In the genomic region with DNA sequence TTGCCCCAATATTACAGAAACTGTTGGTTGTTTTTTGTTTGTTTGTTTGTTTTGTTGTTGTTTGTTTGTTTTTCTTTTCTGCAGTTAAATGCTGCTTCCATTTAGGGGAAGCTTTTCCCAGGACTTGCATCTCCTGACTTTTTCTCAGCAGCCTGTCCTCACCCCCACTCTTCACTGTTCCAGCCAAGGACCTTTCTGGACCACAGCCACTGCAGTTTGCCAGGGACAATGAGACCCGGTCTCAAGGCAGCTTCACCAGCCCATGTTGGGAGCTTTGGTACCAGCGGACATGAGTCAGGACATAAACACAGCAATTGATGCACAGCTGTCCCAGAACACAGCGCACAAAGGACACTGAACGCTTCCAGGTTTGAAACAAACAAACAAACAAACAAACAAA, we compare ENCODE assay signal across 29 mouse cellular contexts. TPM values are rescaled to one million over a fixed set of nuclear protein-coding genes. Genes with fewer than 3 reads are reported as not detected.
DNase-seq lines count a peak whose midpoint lies in the region; ATAC-seq and TF ChIP-seq lines count a peak whose summit lies in the region.
"Had no signal": no experiment of that assay in that cellular context is flagged by ENCODE, and none has a peak within 500 bp of the region (broad histone marks: within the 10 kb centered on the region; RNA-seq: fewer than 3 reads in every experiment).

No protein-coding gene starts in this region.

- TF ChIP-seq CTCF in hindbrain, postnatal 0 days (IDR thresholded peaks at IDR 0.05; ENCODE audit: low read depth): no peak
- TF ChIP-seq CTCF in bone marrow macrophage, adult 2 months (IDR thresholded peaks at IDR 0.05; ENCODE audit: low read depth, low read length): no peak

- DNase-seq in cerebellum, postnatal 10 days: peak; percentile 72 to 78
- no peak for DNase-seq in cerebellum, postnatal 25 days
- peak; percentile 47 for DNase-seq in hindbrain, postnatal 0 days (ENCODE audit: low spot score)
- DNase-seq in hindbrain, embryonic 14.5 days (ENCODE audit: low spot score): no peak
- DNase-seq: adrenal gland, adult 8-10 months; adrenal gland, postnatal 14 days; adrenal gland, postnatal 36 days; B cell, adult 2 months; cerebellum, adult 11 months; cerebellum, adult 18-20 months; cerebellum, adult 9-10 months; cerebellum, postnatal 36 days had no signal

- WGBS in hindbrain, postnatal 0 days: 57% methylated on average over 4 of the region's 4 CpGs
- WGBS in hindbrain, embryonic 14.5 days: 77% methylated on average over 4 of the region's 4 CpGs
- 79% methylated on average over 4 of the region's 4 CpGs for WGBS in neural tube, embryonic 15.5 days

- ATAC-seq in hindbrain, postnatal 0 days: no peak
- ATAC-seq in hindbrain, embryonic 14.5 days (ENCODE audit: low FRiP score): no peak
- ATAC-seq in neural tube, embryonic 15.5 days (ENCODE audit: low FRiP score): no peak
- ATAC-seq: activated CD4-positive, CD25-positive, alpha-beta regulatory T cell, adult 4 months; CD4-positive, CD25-positive, alpha-beta regulatory T cell, adult 4 months; forebrain, embryonic 14.5 days; forebrain, embryonic 16.5 days; Patski had no signal

- H3K4me2 ChIP-seq in hindbrain, postnatal 0 days (ENCODE audit: low read depth, low read length): no peak overlapping the region
- H3K4me2 ChIP-seq in hindbrain, embryonic 14.5 days (replicated peaks): no peak overlapping the region
- H3K4me2 ChIP-seq in neural tube, embryonic 15.5 days: no peak overlapping the region
- H3K4me2 ChIP-seq: embryonic facial prominence, embryonic 13.5 days; embryonic facial prominence, embryonic 15.5 days; forebrain, embryonic 12.5 days had no signal

- no peak for TF ChIP-seq POLR2A in bone marrow macrophage, adult 2 months (IDR thresholded peaks at IDR 0.05; ENCODE audit: borderline replicate concordance, low read depth, low read length)

- H3K27me3 ChIP-seq in hindbrain, postnatal 0 days (ENCODE audit: insufficient read depth, low read length): no peaks in the 10 kb centered on the region
- H3K27me3 ChIP-seq in hindbrain, embryonic 14.5 days (ENCODE audit: control insufficient read depth, insufficient read depth, low read length): no peaks in the 10 kb centered on the region
- no peaks in the 10 kb centered on the region for H3K27me3 ChIP-seq in neural tube, embryonic 15.5 days (replicated peaks)

- H3K9me3 ChIP-seq in hindbrain, postnatal 0 days (ENCODE audit: low read length): no peaks in the 10 kb centered on the region
- no peaks in the 10 kb centered on the region for H3K9me3 ChIP-seq in hindbrain, embryonic 14.5 days (ENCODE audit: control insufficient read depth, low read length)
- H3K9me3 ChIP-seq in neural tube, embryonic 15.5 days (replicated peaks): no peaks in the 10 kb centered on the region
- H3K9me3 ChIP-seq: embryonic facial prominence, embryonic 13.5 days; embryonic facial prominence, embryonic 15.5 days; forebrain, embryonic 10.5 days; forebrain, embryonic 12.5 days; G1E had no signal

- no peaks in the 10 kb centered on the region for H3K36me3 ChIP-seq in hindbrain, postnatal 0 days (ENCODE audit: insufficient read depth, low read length)
- H3K36me3 ChIP-seq in hindbrain, embryonic 14.5 days (replicated peaks; ENCODE audit: control insufficient read depth, insufficient read depth): no peaks in the 10 kb centered on the region
- H3K36me3 ChIP-seq in neural tube, embryonic 15.5 days: no peaks in the 10 kb centered on the region
- H3K36me3 ChIP-seq: embryonic facial prominence, embryonic 13.5 days; embryonic facial prominence, embryonic 15.5 days; forebrain, embryonic 10.5 days; forebrain, embryonic 12.5 days; G1E had no signal

- no peak overlapping the region for H3K9ac ChIP-seq in hindbrain, postnatal 0 days (replicated peaks; ENCODE audit: low read length)
- no peak overlapping the region for H3K9ac ChIP-seq in hindbrain, embryonic 14.5 days
- no peak overlapping the region for H3K9ac ChIP-seq in neural tube, embryonic 15.5 days (replicated peaks)
- H3K9ac ChIP-seq: embryonic facial prominence, embryonic 13.5 days; embryonic facial prominence, embryonic 15.5 days; forebrain, embryonic 12.5 days had no signal

- no peak overlapping the region for H3K27ac ChIP-seq in hindbrain, postnatal 0 days
- no peak overlapping the region for H3K27ac ChIP-seq in hindbrain, embryonic 14.5 days
- H3K27ac ChIP-seq in bone marrow macrophage, adult 2 months (ENCODE audit: insufficient read depth, low read depth, low read length): 0 out of 2 replicates have a peak overlapping the region, but pooled peaks have one; percentile 1
- no peak overlapping the region for H3K27ac ChIP-seq in neural tube, embryonic 15.5 days (replicated peaks)
- H3K27ac ChIP-seq: embryonic facial prominence, embryonic 13.5 days; embryonic facial prominence, embryonic 15.5 days; forebrain, embryonic 12.5 days had no signal

- peaks cover 10% of the 10 kb centered on the region; the same call in 1 of the 2 replicates for H3K4me1 ChIP-seq in hindbrain, postnatal 0 days (ENCODE audit: insufficient read depth, low read length)
- H3K4me1 ChIP-seq in hindbrain, embryonic 14.5 days (replicated peaks; ENCODE audit: control insufficient read depth, insufficient read depth, low read length): peaks cover 6% of the 10 kb centered on the region; the same call in 1 of the 2 replicates
- H3K4me1 ChIP-seq in bone marrow macrophage, adult 2 months (ENCODE audit: control insufficient read depth, insufficient read depth, low read length): peaks cover 17% of the 10 kb centered on the region
- peaks cover 14% of the 10 kb centered on the region for H3K4me1 ChIP-seq in neural tube, embryonic 15.5 days
- H3K4me1 ChIP-seq: embryonic facial prominence, embryonic 13.5 days; embryonic facial prominence, embryonic 15.5 days had no signal

- H3K4me3 ChIP-seq in hindbrain, postnatal 0 days (ENCODE audit: low read length): no peak overlapping the region
- no peak overlapping the region for H3K4me3 ChIP-seq in hindbrain, embryonic 14.5 days (replicated peaks; ENCODE audit: low read length)
- H3K4me3 ChIP-seq in bone marrow macrophage, adult 2 months (ENCODE audit: insufficient read depth, low read length): no peak overlapping the region
- H3K4me3 ChIP-seq in neural tube, embryonic 15.5 days (replicated peaks): no peak overlapping the region
- H3K4me3 ChIP-seq: embryonic facial prominence, embryonic 13.5 days; embryonic facial prominence, embryonic 15.5 days; erythroblast, embryonic 14.5 days; forebrain, embryonic 10.5 days; forebrain, embryonic 12.5 days had no signal

RNA-seq across cellular contexts. Expression of a gene that starts 8.3 kb away (rescaled TPM):
- total RNA-seq in hindbrain, postnatal 0 days (2014; rRNA removed): 19.6 and 23.4 TPM in 2 replicates
- polyA plus RNA-seq in hindbrain, postnatal 0 days (2015; fragmentation: Nextera tagmentation; extraction: Ambion mirVana): 9.9 and 12.2 TPM in 2 replicates
- 11.1 and 13.6 TPM in 2 replicates for polyA plus RNA-seq in hindbrain, embryonic 14.5 days (2014; fragmentation: Nextera tagmentation; extraction: Ambion mirVana)
- not detected in 2 replicates for polyA plus RNA-seq in bone marrow macrophage, adult 2 months (2012; ENCODE audit: insufficient read depth, insufficient read length, missing spikeins)
- polyA plus RNA-seq in neural tube, embryonic 15.5 days (2015; fragmentation: Nextera tagmentation; extraction: Ambion mirVana): 7.3 and 10.2 TPM in 2 replicates
- total RNA-seq: adrenal gland, adult 18-20 months; adrenal gland, adult 8-10 months; adrenal gland, postnatal 14 days; adrenal gland, postnatal 36 days; CH12.LX; common myeloid progenitor, adult 5-6 weeks had no signal
- polyA plus RNA-seq: activated CD4-positive, CD25-positive, alpha-beta regulatory T cell, adult 4 months; embryonic facial prominence, embryonic 11.5 days; embryonic facial prominence, embryonic 13.5 days; G1E; Patski had no signal

Comparison
In these comparisons a context has a peak if more than half of its experiments do, and no peak if none do; other contexts are left out.
1. DNase-seq: peak in cerebellum, postnatal 10 days (2 of 2) and hindbrain, postnatal 0 days (single experiment); none in cerebellum, postnatal 25 days (0 of 2) and hindbrain, embryonic 14.5 days (single experiment).